Mouse (Mus musculus): ENCODE measurements around the gene Gss.
A peak's percentile ranks its signal among the peaks of the same experiment; 100 is the strongest.

Gene Gss

GRCm38 (mm10) chr2:155592137-155592853, at the start of gene Gss:
Gene Gss, minus strand, starts transcription at chr2:155592810.
- DNase-seq: peak; percentile 99

GRCm38 (mm10) chr2:155641540-155642472, 49.2 kb upstream of the Gss start:
- DNase-seq: no peak

GRCm38 (mm10) chr2:155640656-155641055, 48.0 kb upstream of the Gss start:
- DNase-seq: no peak

- DNase-seq: no peak
Observed at GRCm38 (mm10) chr2:155637411-155637810, 44.8 kb upstream of the Gss start.

- DNase-seq: no peak
Observed at GRCm38 (mm10) chr2:155636881-155637280, 44.3 kb upstream of the Gss start.

- DNase-seq: no peak
Observed at GRCm38 (mm10) chr2:155635961-155636360, 43.4 kb upstream of the Gss start.

GRCm38 (mm10) chr2:155634562-155634961, 42.0 kb upstream of the Gss start:
- DNase-seq: no peak

GRCm38 (mm10) chr2:155633731-155634130, 41.1 kb upstream of the Gss start:
- no peak for DNase-seq

- no peak for DNase-seq
Observed at GRCm38 (mm10) chr2:155633121-155633520, 40.5 kb upstream of the Gss start.

GRCm38 (mm10) chr2:155632138-155632936, 39.7 kb upstream of the Gss start:
- no peak for DNase-seq

GRCm38 (mm10) chr2:155630590-155631416, 38.2 kb upstream of the Gss start:
- DNase-seq: no peak

- no peak for DNase-seq
Observed at GRCm38 (mm10) chr2:155630153-155630552, 37.5 kb upstream of the Gss start.

- DNase-seq: no peak
Observed at GRCm38 (mm10) chr2:155629231-155629661, 36.6 kb upstream of the Gss start.

- DNase-seq: no peak
Observed at GRCm38 (mm10) chr2:155628519-155628918, 35.9 kb upstream of the Gss start.

- no peak for DNase-seq
Observed at GRCm38 (mm10) chr2:155628112-155628511, 35.5 kb upstream of the Gss start.

- peak; percentile 80 for DNase-seq
Observed at GRCm38 (mm10) chr2:155627030-155627738, 34.6 kb upstream of the Gss start.

GRCm38 (mm10) chr2:155626277-155626676, 33.7 kb upstream of the Gss start:
- no peak for DNase-seq

GRCm38 (mm10) chr2:155624730-155625129, 32.1 kb upstream of the Gss start:
- DNase-seq: peak; percentile 59

GRCm38 (mm10) chr2:155623996-155624395, 31.4 kb upstream of the Gss start:
- no peak for DNase-seq

GRCm38 (mm10) chr2:155622606-155623005, 30.0 kb upstream of the Gss start:
- peak; percentile 50 for DNase-seq

- DNase-seq: peak; percentile 95
Observed at GRCm38 (mm10) chr2:155619817-155620216, 27.2 kb upstream of the Gss start.
